20 mouse cellular contexts compared by ENCODE assay signal in the genomic region with DNA sequence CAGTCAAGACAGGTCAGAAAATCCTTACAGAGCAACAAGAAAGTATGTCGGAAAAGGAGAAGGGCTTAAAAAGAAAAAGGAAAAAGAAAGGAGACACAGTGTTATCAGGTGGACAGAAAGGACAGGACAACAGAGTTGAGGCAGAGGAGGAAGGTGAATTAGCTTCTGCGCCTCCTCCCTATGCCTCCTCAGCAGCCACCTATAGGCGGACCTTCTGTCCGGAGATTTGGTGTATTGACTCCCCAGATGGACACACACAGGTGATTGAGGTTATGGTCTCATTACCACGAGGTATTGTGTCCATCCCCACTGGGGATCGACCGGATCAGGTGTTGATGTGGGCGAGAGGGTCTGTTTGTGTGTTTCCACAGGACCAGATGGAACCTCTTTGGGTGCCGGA. TPM values are rescaled to one million over a fixed set of nuclear protein-coding genes. Genes with fewer than 3 reads are reported as not detected.
DNase-seq lines count a peak whose midpoint lies in the region.
"Had no signal": no experiment of that assay in that cellular context is flagged by ENCODE, and none has a peak within 500 bp of the region (broad histone marks: within the 10 kb centered on the region; RNA-seq: fewer than 3 reads in every experiment).

No protein-coding gene starts in this region.

- DNase-seq in adrenal gland, adult 2 months = peak; percentile 8
- DNase-seq in cerebellum, postnatal 10 days = peak; percentile 4 to 23
- peak; percentile 14 for DNase-seq in gastrocnemius, postnatal 25 days
- DNase-seq in kidney, adult 11 months = peak; percentile 14
- peak; percentile 6 to 10 for DNase-seq in layer of hippocampus, postnatal 14 days (ENCODE audit: low spot score in 2 of 2)
- DNase-seq in lung, postnatal 36 days = peak; percentile 3
- peak; percentile 22 to 26 for DNase-seq in spleen, postnatal 10 days (ENCODE audit: low spot score in 2 of 2)
- peak; percentile 34 for DNase-seq in urinary bladder, adult 2 months (ENCODE audit: low spot score)

RNA-seq across cellular contexts. Expression of gene Olfr330, which starts 14.9 kb away (rescaled TPM):
- total RNA-seq in adrenal gland, adult 2 months (2021) = 1 to 10 TPM in 1 of 2 experiments, under 1 TPM in 1; 0.41 to 1.0 TPM
- 0.95 and 3.2 TPM in 2 replicates for polyA plus RNA-seq in adrenal gland, adult 2 months (2012; rRNA removed)
- not detected for total RNA-seq in gastrocnemius, postnatal 25 days (2021)
- not detected for total RNA-seq in layer of hippocampus, postnatal 14 days (2021)
- polyA plus RNA-seq in urinary bladder, adult 2 months (2012; rRNA removed) = not detected in 2 replicates
- total RNA-seq: hematopoietic stem cell, adult 5-6 weeks; layer of hippocampus, adult 2 months; MEL had no signal
- polyA plus RNA-seq: C2C12; embryonic facial prominence, embryonic 11.5 days; forebrain, embryonic 10.5 days; intestine, embryonic 14.5 days; limb, embryonic 14.5 days; lung, embryonic 15.5 days; midbrain, embryonic 12.5 days; stomach, embryonic 16.5 days had no signal

RNA-seq across cellular contexts. Expression of gene Olfr331, which starts 17.4 kb away (rescaled TPM):
- total RNA-seq in adrenal gland, adult 2 months (2021) = not detected
- polyA plus RNA-seq in adrenal gland, adult 2 months (2012; rRNA removed) = not detected in 2 replicates
- not detected for total RNA-seq in gastrocnemius, postnatal 25 days (2021)
- total RNA-seq in layer of hippocampus, postnatal 14 days (2021) = not detected
- polyA plus RNA-seq in urinary bladder, adult 2 months (2012; rRNA removed) = not detected in 2 replicates
- total RNA-seq: hematopoietic stem cell, adult 5-6 weeks; layer of hippocampus, adult 2 months; MEL had no signal
- polyA plus RNA-seq: activated CD4-positive, CD25-positive, alpha-beta regulatory T cell, adult 4 months; C2C12; embryonic facial prominence, embryonic 11.5 days; forebrain, embryonic 10.5 days; intestine, embryonic 14.5 days; limb, embryonic 14.5 days; lung, embryonic 15.5 days; midbrain, embryonic 12.5 days; stomach, embryonic 16.5 days had no signal

RNA-seq across cellular contexts. Expression of gene Olfr329-ps, which starts 26.5 kb away (rescaled TPM):
- total RNA-seq in adrenal gland, adult 2 months (2021) = 1 to 10 TPM in 1 of 2 experiments, under 1 TPM in 1; 0.62 to 1.4 TPM
- polyA plus RNA-seq in adrenal gland, adult 2 months (2012; rRNA removed) = 0.69 and 1.0 TPM in 2 replicates
- total RNA-seq in gastrocnemius, postnatal 25 days (2021) = not detected
- total RNA-seq in layer of hippocampus, postnatal 14 days (2021) = not detected
- not detected in 2 replicates for polyA plus RNA-seq in urinary bladder, adult 2 months (2012; rRNA removed)
- total RNA-seq: hematopoietic stem cell, adult 5-6 weeks; layer of hippocampus, adult 2 months; MEL had no signal
- polyA plus RNA-seq: activated CD4-positive, CD25-positive, alpha-beta regulatory T cell, adult 4 months; C2C12; embryonic facial prominence, embryonic 11.5 days; forebrain, embryonic 10.5 days; intestine, embryonic 14.5 days; limb, embryonic 14.5 days; lung, embryonic 15.5 days; midbrain, embryonic 12.5 days; stomach, embryonic 16.5 days had no signal

RNA-seq across cellular contexts. Expression of gene Olfr332, which starts 27.4 kb away (rescaled TPM):
- not detected for total RNA-seq in adrenal gland, adult 2 months (2021)
- polyA plus RNA-seq in adrenal gland, adult 2 months (2012; rRNA removed) = not detected in 2 replicates
- total RNA-seq in gastrocnemius, postnatal 25 days (2021) = not detected
- total RNA-seq in layer of hippocampus, postnatal 14 days (2021) = not detected
- not detected in 2 replicates for polyA plus RNA-seq in urinary bladder, adult 2 months (2012; rRNA removed)
- total RNA-seq: hematopoietic stem cell, adult 5-6 weeks; layer of hippocampus, adult 2 months; MEL had no signal
- polyA plus RNA-seq: activated CD4-positive, CD25-positive, alpha-beta regulatory T cell, adult 4 months; C2C12; embryonic facial prominence, embryonic 11.5 days; forebrain, embryonic 10.5 days; intestine, embryonic 14.5 days; limb, embryonic 14.5 days; lung, embryonic 15.5 days; midbrain, embryonic 12.5 days; stomach, embryonic 16.5 days had no signal

RNA-seq across cellular contexts. Expression of gene Olfr328, which starts 35.7 kb away (rescaled TPM):
- under 1 TPM in 1 of 2 experiments, not detected in 1; 0.24 TPM for total RNA-seq in adrenal gland, adult 2 months (2021)
- polyA plus RNA-seq in adrenal gland, adult 2 months (2012; rRNA removed) = not detected in 2 replicates
- total RNA-seq in gastrocnemius, postnatal 25 days (2021) = under 1 TPM in 1 of 2 experiments, not detected in 1; 0.10 TPM
- under 1 TPM in 1 of 2 experiments, not detected in 1; 0.18 TPM for total RNA-seq in layer of hippocampus, postnatal 14 days (2021)
- not detected in 2 replicates for polyA plus RNA-seq in urinary bladder, adult 2 months (2012; rRNA removed)
- total RNA-seq: hematopoietic stem cell, adult 5-6 weeks had no signal
- polyA plus RNA-seq: activated CD4-positive, CD25-positive, alpha-beta regulatory T cell, adult 4 months; C2C12; forebrain, embryonic 10.5 days; lung, embryonic 15.5 days; stomach, embryonic 16.5 days had no signal

Comparison
In these comparisons a context has a peak if more than half of its experiments do, and no peak if none do; other contexts are left out.
1. Peak in every context shown above with its lines: DNase-seq.